Mouse (Mus musculus): Measurements from ENCODE around the gene Adssl1.
A peak's percentile ranks its signal among the peaks of the same experiment; 100 is the strongest.

Gene Adssl1

GRCm38 (mm10) chr12:112619686-112620353 lies at the start of gene Adssl1:
Adssl1 (plus strand) TSS chr12:112620045.
- peak; percentile 50 for DNase-seq

GRCm38 (mm10) chr12:112570160-112570559 lies 49.7 kb upstream of the Adssl1 start:
- no peak for DNase-seq

GRCm38 (mm10) chr12:112571064-112571463 lies 48.8 kb upstream of the Adssl1 start:
- no peak for DNase-seq

- no peak for DNase-seq
Measured at GRCm38 (mm10) chr12:112575274-112575986, 44.4 kb upstream of the Adssl1 start.

GRCm38 (mm10) chr12:112576341-112576740 lies 43.5 kb upstream of the Adssl1 start:
- DNase-seq: no peak

DNA sequence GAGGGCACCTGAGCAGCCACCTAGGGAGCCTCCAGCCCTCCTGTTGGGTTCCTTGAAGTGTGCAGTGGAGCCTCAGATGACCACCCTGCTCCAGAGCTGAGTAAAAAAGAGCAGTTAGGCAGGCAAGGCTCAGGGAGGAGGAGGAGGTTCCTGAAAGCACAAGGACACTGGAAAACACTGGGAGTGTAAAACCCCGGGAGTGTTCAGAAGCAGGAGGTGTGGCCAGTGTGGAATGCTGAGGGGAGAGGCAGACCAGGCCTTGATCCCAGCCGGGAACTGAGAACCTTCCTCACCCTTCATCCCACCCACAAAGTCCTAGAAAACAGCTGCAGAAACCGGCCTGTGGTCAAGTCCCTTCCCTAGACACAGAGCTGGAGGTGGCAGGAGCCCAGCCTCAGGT lies 43.1 kb upstream of the Adssl1 start:
- no peak for DNase-seq

- DNase-seq: no peak
Measured at GRCm38 (mm10) chr12:112578296-112579090, 41.4 kb upstream of the Adssl1 start.

GRCm38 (mm10) chr12:112579430-112579829 lies 40.4 kb upstream of the Adssl1 start:
- no peak for DNase-seq

- DNase-seq: no peak
Measured at GRCm38 (mm10) chr12:112579926-112580325, 39.9 kb upstream of the Adssl1 start.

- DNase-seq: no peak
Measured at GRCm38 (mm10) chr12:112581113-112581512, 38.7 kb upstream of the Adssl1 start.

GRCm38 (mm10) chr12:112584954-112585353 lies 34.9 kb upstream of the Adssl1 start:
- DNase-seq: no peak

GRCm38 (mm10) chr12:112585924-112586538 lies 33.8 kb upstream of the Adssl1 start:
- DNase-seq: no peak

DNA sequence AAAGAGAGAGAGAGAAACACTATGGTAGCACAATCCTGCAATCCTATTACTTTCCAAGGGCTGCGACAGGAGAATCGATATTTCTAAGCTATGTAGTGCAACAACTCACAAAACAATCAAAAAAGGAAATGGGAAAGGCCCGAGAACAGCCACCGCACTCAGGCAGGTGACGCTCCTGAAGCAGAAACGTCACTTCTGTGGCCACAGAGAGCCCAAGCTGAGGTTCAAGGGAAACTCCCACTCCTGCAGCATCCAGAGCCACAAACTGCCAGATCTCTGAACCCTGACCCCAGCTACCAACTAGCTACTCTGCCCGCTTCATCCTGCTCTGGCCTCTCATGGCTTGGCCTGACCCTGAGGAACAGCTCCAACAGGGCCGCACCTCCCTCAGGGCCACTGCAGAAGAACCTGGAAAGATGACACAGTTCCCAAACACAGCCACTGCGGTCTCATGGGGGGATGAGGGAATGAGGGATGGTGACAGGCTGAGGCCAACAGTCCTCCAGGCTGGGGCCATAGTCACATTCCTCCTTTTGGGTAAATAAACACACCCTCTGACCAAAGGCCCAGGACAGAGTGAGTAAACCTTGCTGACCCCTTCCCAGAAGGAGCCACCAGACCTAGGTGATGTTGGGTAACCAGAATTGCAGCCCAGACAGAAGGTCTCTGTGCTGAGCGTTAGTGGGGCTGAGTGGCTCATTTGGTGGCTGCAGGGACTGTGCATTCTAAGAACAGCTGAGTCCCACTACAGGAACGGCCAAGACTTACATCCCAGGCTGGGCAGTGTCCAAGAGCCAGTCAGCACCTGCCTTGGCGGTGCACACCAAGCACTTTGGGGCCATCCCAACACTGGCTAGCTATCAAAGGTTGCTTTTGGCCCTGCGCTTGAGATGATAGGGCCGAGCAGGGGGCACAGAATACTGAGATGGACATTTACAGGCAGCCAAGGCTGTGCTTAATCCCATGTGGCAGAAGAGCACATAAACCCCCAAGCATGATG lies 32.4 kb upstream of the Adssl1 start:
- peak; percentile 45 for DNase-seq

- peak; percentile 51 for DNase-seq
Measured at GRCm38 (mm10) chr12:112588426-112589256, 31.2 kb upstream of the Adssl1 start, which contains the start of gene Inf2. Inf2 (plus strand) TSS chr12:112588784.

DNA sequence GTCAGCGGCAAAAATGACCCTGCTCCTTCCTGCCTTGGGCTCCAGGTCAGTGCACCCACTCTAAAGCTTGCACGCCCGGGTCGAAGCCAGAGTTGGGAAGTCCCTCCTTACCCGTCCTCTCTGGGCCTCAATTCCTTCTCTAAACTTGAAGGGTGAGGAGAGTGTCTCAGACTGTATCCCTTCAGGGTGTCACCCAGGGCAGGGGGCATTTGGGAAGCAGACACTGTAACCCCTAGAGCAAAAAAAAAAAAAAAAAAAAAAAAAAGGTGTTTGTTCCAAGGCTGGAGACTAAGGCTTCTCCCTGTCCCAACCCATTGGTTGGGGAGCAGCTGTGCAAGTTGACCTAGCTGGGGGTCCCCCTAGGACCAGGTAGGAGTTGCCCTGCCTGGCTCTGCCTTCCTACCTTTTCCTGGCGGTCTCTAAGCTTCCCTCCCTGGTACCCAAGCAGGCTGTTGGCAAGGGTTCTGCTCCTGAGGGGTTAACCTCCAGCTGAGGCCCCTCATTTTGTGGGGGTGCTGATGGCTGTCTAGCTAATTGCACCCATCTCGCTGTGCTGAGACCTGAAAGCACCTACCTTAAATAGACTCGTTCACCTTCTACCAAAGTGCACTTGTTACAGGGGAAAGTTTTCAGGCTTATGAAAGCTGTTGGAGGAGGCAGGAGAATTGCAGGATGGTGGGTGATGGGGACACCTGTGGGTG lies 30.2 kb upstream of the Adssl1 start:
- no peak for DNase-seq

DNA sequence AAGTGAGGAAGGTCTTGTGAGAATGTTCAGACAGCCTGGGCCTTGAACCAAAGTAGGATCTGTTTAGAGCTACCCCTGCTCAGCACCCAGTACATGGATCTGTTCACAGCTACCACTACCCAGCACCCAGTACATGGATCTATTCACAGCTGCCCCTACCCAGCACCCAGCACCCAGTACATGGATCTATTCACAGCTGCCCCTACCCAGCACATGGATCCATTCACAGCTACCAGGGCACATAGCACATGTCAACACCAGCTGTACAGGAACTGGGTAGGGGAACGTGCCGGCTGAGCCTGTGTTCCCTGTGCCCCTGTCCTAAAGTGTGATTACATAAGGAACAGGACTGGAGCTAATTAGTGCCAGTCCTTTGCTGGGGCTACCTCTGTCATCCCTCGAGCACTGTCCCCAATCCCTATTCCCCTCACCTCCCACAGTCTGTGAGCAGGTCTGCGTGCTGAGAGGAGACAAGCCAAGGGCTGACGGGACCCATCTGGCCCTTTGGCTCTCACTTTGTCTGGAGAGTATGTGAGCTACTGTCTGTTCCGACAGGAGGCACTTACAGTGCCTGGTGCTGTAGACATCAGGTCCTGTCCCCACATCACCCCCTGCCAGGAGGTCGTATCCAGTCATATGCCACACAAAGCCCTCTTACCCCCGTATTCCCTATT lies 29.1 kb upstream of the Adssl1 start:
- DNase-seq: peak; percentile 87

DNA sequence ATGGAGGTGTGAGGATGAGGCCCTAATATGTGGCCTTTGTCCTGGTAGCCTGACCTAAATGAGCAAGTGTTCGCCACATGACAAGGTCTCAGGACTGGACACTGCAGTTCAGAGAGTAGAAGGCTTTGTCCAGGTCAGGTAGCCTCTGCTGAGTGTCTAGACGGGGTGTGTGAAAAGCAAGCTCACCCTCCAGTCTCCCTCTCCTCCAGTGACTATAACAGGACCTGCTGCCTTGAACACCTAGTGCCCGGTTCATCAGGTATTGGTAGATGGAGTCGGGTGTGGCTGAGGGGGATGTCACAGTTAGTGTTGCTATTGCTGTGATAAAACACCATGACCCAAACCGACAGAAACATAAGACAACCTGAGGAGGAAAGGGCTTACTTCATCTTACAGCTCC lies 28.6 kb upstream of the Adssl1 start:
- no peak for DNase-seq

DNA sequence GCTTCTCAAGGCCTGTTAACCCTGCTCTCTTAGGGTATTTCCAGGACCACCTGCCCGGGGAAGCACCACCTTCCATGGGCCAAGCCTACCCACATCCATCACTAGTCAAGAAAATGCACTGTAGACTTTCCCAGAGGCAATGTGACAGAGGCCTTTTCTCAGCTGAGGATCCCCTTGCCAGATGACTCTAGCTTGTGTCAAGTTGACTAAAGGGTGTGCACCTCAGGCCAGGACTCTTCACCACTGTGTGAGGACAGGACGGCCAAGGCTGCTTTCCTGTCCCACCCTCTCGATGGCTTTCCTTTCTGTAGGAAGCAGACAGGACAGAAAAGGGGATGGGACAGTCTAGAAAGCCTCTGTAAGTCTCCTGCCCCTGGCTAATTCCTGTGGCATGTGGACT lies 28.1 kb upstream of the Adssl1 start:
- no peak for DNase-seq

GRCm38 (mm10) chr12:112592985-112593734 lies 26.7 kb upstream of the Adssl1 start:
- no peak for DNase-seq
